Mouse (Mus musculus) testis, adult 2 months (tissue): ENCODE results near the gene Nfyb.

ENCODE experiments used
- CTCF ChIP-seq: fragments of 200-500 bp; IDR thresholded peaks from 2 replicates; pipeline ENCODE4 v1.5.1; 2012; ENCODE audit warnings: low read depth, mild to moderate bottlenecking, inconsistent platforms, low read length, moderate library complexity; ENCODE audit not compliant: control insufficient read depth, insufficient read depth, insufficient replicate concordance
- POLR2A ChIP-seq: fragments of 200-500 bp; IDR thresholded peaks from 2 replicates; pipeline ENCODE4 v1.6.1; 2012; ENCODE audit warnings: low read depth, mild to moderate bottlenecking, inconsistent platforms, low read length, moderate library complexity; ENCODE audit not compliant: control insufficient read depth

GRCm38 (mm10) chr10:82808155-82808554 is 44.2 kb upstream of the Nfyb start:
- TF ChIP-seq POLR2A (no peak), CTCF (no peak)
